Mouse (Mus musculus): ENCODE measurements around the gene Slc39a10. TPM values are rescaled to one million over a fixed set of nuclear protein-coding genes. Genes with fewer than 3 reads are reported as not detected.

Gene Slc39a10
- polyA plus RNA-seq, 1 experiment = 4.0 TPM

- Histone ChIP-seq H3K27ac (ENCODE audit: control insufficient read depth, insufficient read depth, low read depth, low read length, poor library complexity) (no peak overlapping the region), H3K4me1 (ENCODE audit: control insufficient read depth, insufficient read depth, low read length) (no peaks in the 10 kb centered on the region), H3K4me3 (replicated peaks; ENCODE audit: control insufficient read depth, low read depth, low read length) (no peak overlapping the region)
- no peak for TF ChIP-seq POLR2A (IDR thresholded peaks at IDR 0.05; ENCODE audit: borderline replicate concordance, control insufficient read depth, low read depth, low read length)
- no peak for TF ChIP-seq CTCF (IDR thresholded peaks at IDR 0.05; ENCODE audit: control insufficient read depth, insufficient read depth, low read length)
- WGBS = 76% methylated on average over 6 of the region's 6 CpGs
These were observed 4.7 kb downstream of the Slc39a10 start for GRCm38 (mm10) chr1:46887908-46888307.

GRCm38 (mm10) chr1:46886091-46886490, 6.6 kb downstream of the Slc39a10 start:
- H3K4me3 ChIP-seq (replicated peaks; ENCODE audit: control insufficient read depth, low read depth, low read length) = no peak overlapping the region
- no peaks in the 10 kb centered on the region for H3K4me1 ChIP-seq (ENCODE audit: control insufficient read depth, insufficient read depth, low read length)
- TF ChIP-seq CTCF (IDR thresholded peaks at IDR 0.05; ENCODE audit: control insufficient read depth, insufficient read depth, low read length) = no peak
- TF ChIP-seq POLR2A (IDR thresholded peaks at IDR 0.05; ENCODE audit: borderline replicate concordance, control insufficient read depth, low read depth, low read length) = no peak
- H3K27ac ChIP-seq (ENCODE audit: control insufficient read depth, insufficient read depth, low read depth, low read length, poor library complexity) = no peak overlapping the region
- 79% methylated on average over 9 of the region's 9 CpGs for WGBS

DNA sequence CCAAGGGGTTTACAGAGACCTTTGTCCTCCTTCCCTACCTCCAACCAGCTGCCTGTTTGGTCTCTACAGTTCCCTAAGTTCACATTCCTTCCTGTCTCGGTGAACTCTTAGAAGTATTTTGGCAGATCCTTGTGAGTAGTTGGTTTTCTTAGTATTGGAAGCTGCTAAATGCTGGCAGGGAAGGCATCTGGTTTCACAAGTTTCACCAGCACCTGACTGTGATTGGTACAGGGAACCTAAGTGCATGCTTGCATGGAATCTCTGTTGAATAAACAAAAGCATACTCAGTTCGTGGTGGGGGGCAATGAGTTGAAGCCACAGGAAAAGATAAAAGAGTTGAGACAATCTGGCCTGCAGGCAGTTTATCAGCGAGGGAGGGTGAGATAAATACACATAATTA, 7.4 kb downstream of the Slc39a10 start:
- TF ChIP-seq CTCF (IDR thresholded peaks at IDR 0.05; ENCODE audit: control insufficient read depth, insufficient read depth, low read length) (no peak), POLR2A (IDR thresholded peaks at IDR 0.05; ENCODE audit: borderline replicate concordance, control insufficient read depth, low read depth, low read length) (no peak)
- Histone ChIP-seq H3K4me1 (ENCODE audit: control insufficient read depth, insufficient read depth, low read length) (no peaks in the 10 kb centered on the region), H3K27ac (ENCODE audit: control insufficient read depth, insufficient read depth, low read depth, low read length, poor library complexity) (no peak overlapping the region), H3K4me3 (replicated peaks; ENCODE audit: control insufficient read depth, low read depth, low read length) (no peak overlapping the region)
- WGBS = 54% methylated on average over 3 of the region's 3 CpGs

DNA sequence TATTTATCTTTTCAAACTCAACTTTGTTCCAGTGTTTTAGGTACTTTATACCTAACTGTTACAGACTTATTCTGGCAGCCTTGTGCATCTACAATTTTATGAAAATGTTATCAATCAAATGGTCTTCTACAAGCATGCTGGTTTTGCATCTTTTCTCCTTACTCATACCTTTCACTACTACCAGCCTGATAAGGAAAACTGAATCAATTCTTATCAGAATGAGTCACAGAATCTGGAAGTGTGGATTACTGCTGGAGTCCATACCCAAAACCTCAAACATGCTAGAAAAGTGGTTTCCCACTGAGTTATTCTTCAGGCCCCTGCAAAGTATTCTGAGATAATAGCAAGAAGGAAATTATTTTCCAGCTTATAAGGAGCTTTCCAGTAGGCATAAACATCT, 12.7 kb downstream of the Slc39a10 start:
- H3K4me1 ChIP-seq (ENCODE audit: control insufficient read depth, insufficient read depth, low read length) = no peaks in the 10 kb centered on the region
- TF ChIP-seq CTCF (IDR thresholded peaks at IDR 0.05; ENCODE audit: control insufficient read depth, insufficient read depth, low read length) (no peak), POLR2A (IDR thresholded peaks at IDR 0.05; ENCODE audit: borderline replicate concordance, control insufficient read depth, low read depth, low read length) (no peak)
- H3K27ac ChIP-seq (ENCODE audit: control insufficient read depth, insufficient read depth, low read depth, low read length, poor library complexity) = no peak overlapping the region
- no peak overlapping the region for H3K4me3 ChIP-seq (replicated peaks; ENCODE audit: control insufficient read depth, low read depth, low read length)

DNA sequence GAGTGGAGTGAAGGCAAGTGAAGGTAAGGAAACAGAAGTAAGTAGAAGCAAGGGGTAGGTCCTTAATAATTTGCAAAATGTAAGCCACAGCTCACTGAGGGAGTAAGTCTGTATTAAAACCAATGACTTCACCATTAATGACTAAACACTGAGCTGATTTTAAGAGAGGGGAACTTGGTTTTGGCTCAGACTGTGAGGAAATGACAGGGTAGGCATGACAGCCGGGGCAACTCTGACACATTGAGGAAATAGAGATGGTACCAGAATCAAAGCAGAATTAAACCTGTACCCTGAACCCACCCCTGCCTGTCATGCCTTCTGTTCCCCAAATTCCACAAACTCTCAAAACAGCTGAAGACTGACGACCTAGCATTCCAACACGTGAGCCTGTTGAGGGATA, 18.9 kb downstream of the Slc39a10 start:
- 18% methylated on average over 3 of the region's 3 CpGs for WGBS
- Histone ChIP-seq H3K4me3 (replicated peaks; ENCODE audit: control insufficient read depth, low read depth, low read length) (no peak overlapping the region), H3K4me1 (ENCODE audit: control insufficient read depth, insufficient read depth, low read length) (no peaks in the 10 kb centered on the region), H3K27ac (ENCODE audit: control insufficient read depth, insufficient read depth, low read depth, low read length, poor library complexity) (no peak overlapping the region)
- TF ChIP-seq POLR2A (IDR thresholded peaks at IDR 0.05; ENCODE audit: borderline replicate concordance, control insufficient read depth, low read depth, low read length) (no peak), CTCF (IDR thresholded peaks at IDR 0.05; ENCODE audit: control insufficient read depth, insufficient read depth, low read length) (no peak)

- Histone ChIP-seq H3K4me3 (replicated peaks; ENCODE audit: control insufficient read depth, low read depth, low read length) (no peak overlapping the region), H3K4me1 (ENCODE audit: control insufficient read depth, insufficient read depth, low read length) (no peaks in the 10 kb centered on the region), H3K27ac (ENCODE audit: control insufficient read depth, insufficient read depth, low read depth, low read length, poor library complexity) (no peak overlapping the region)
- no peak for TF ChIP-seq CTCF (IDR thresholded peaks at IDR 0.05; ENCODE audit: control insufficient read depth, insufficient read depth, low read length)
These were observed 22.9 kb downstream of the Slc39a10 start for GRCm38 (mm10) chr1:46869788-46870187.

- WGBS = 67% methylated on average over 7 of the region's 7 CpGs
- no peak overlapping the region for H3K27ac ChIP-seq (ENCODE audit: control insufficient read depth, insufficient read depth, low read depth, low read length, poor library complexity)
- no peaks in the 10 kb centered on the region for H3K4me1 ChIP-seq (ENCODE audit: control insufficient read depth, insufficient read depth, low read length)
- H3K4me3 ChIP-seq (replicated peaks; ENCODE audit: control insufficient read depth, low read depth, low read length) = no peak overlapping the region
- TF ChIP-seq POLR2A (IDR thresholded peaks at IDR 0.05; ENCODE audit: borderline replicate concordance, control insufficient read depth, low read depth, low read length) = no peak
- no peak for TF ChIP-seq CTCF (IDR thresholded peaks at IDR 0.05; ENCODE audit: control insufficient read depth, insufficient read depth, low read length)
These were observed 28.3 kb downstream of the Slc39a10 start for GRCm38 (mm10) chr1:46864175-46864885.

- Histone ChIP-seq H3K27ac (ENCODE audit: control insufficient read depth, insufficient read depth, low read depth, low read length, poor library complexity) (no peak overlapping the region), H3K4me1 (ENCODE audit: control insufficient read depth, insufficient read depth, low read length) (peaks cover 1% of the 10 kb centered on the region; the same call in 1 of the 2 replicates), H3K4me3 (replicated peaks; ENCODE audit: control insufficient read depth, low read depth, low read length) (no peak overlapping the region)
- 76% methylated on average over 2 of the region's 2 CpGs for WGBS
- TF ChIP-seq POLR2A (IDR thresholded peaks at IDR 0.05; ENCODE audit: borderline replicate concordance, control insufficient read depth, low read depth, low read length) (no peak), CTCF (IDR thresholded peaks at IDR 0.05; ENCODE audit: control insufficient read depth, insufficient read depth, low read length) (no peak)
These were observed 29.2 kb downstream of the Slc39a10 start for GRCm38 (mm10) chr1:46863434-46863833.

- Histone ChIP-seq H3K27ac (ENCODE audit: control insufficient read depth, insufficient read depth, low read depth, low read length, poor library complexity) (no peak overlapping the region), H3K4me1 (ENCODE audit: control insufficient read depth, insufficient read depth, low read length) (peaks cover 1% of the 10 kb centered on the region; the same call in 1 of the 2 replicates), H3K4me3 (replicated peaks; ENCODE audit: control insufficient read depth, low read depth, low read length) (no peak overlapping the region)
- TF ChIP-seq POLR2A (IDR thresholded peaks at IDR 0.05; ENCODE audit: borderline replicate concordance, control insufficient read depth, low read depth, low read length) = no peak
- TF ChIP-seq CTCF (IDR thresholded peaks at IDR 0.05; ENCODE audit: control insufficient read depth, insufficient read depth, low read length) = no peak
- 22% methylated on average over 1 of the region's 1 CpGs for WGBS
These were observed 32.6 kb downstream of the Slc39a10 start for GRCm38 (mm10) chr1:46860082-46860481.
